ENCODE assay signal across 9 mouse cellular contexts in genomic region chr7:27367976-27368375, GRCm38 (mm10). TPM values are rescaled to one million over a fixed set of nuclear protein-coding genes. Genes with fewer than 3 reads are reported as not detected.
DNase-seq lines count a peak whose midpoint lies in the region; ATAC-seq and TF ChIP-seq lines count a peak whose summit lies in the region.
"Had no signal": no experiment of that assay in that cellular context is flagged by ENCODE, and none has a peak within 500 bp of the region (broad histone marks: within the 10 kb centered on the region; RNA-seq: fewer than 3 reads in every experiment).

No protein-coding gene starts in this region.

- ATAC-seq in heart, embryonic 15.5 days (replicated peaks; ENCODE audit: insufficient number of reproducible peaks, insufficient read depth, low FRiP score, low read depth): no peak
- ATAC-seq in neural tube, embryonic 12.5 days (ENCODE audit: low FRiP score, low read depth): no peak
- peak; percentile 35 to 44; a peak in 3 of 4 replicates for ATAC-seq in hematopoietic stem cell, adult 5-6 weeks (replicated peaks in 1 of 2; ENCODE audit: insufficient read depth in 1 of 2, low FRiP score in 2 of 2, low TSS enrichment in 1 of 2, low read depth in 1 of 2, poor library complexity in 2 of 2, severe bottlenecking in 2 of 2)
- ATAC-seq in stomach, postnatal 0 days (ENCODE audit: low FRiP score, low TSS enrichment): no peak

- H3K9ac ChIP-seq in heart, embryonic 15.5 days: no peak overlapping the region
- H3K9ac ChIP-seq in neural tube, embryonic 12.5 days: no peak overlapping the region
- H3K9ac ChIP-seq in stomach, postnatal 0 days (ENCODE audit: low read length): no peak overlapping the region

- H3K4me2 ChIP-seq in heart, embryonic 15.5 days: peak overlapping the region; percentile 37; the same call in 1 of the 2 replicates
- peak overlapping the region; percentile 23; the same call in 1 of the 2 replicates for H3K4me2 ChIP-seq in neural tube, embryonic 12.5 days (replicated peaks)
- H3K4me2 ChIP-seq in stomach, postnatal 0 days (replicated peaks; ENCODE audit: low read depth): peak overlapping the region; percentile 29

- H3K36me3 ChIP-seq in heart, embryonic 15.5 days: no peaks in the 10 kb centered on the region
- H3K36me3 ChIP-seq in neural tube, embryonic 12.5 days: no peaks in the 10 kb centered on the region
- no peaks in the 10 kb centered on the region for H3K36me3 ChIP-seq in stomach, postnatal 0 days (ENCODE audit: control insufficient read depth, insufficient read depth, low read length)

- H3K9me3 ChIP-seq in heart, embryonic 15.5 days (replicated peaks): 0 out of 2 replicates have a peak, but pooled peaks cover 4% of the 10 kb centered on the region
- H3K9me3 ChIP-seq in neural tube, embryonic 12.5 days: 0 out of 2 replicates have a peak, but pooled peaks cover 3% of the 10 kb centered on the region
- no peaks in the 10 kb centered on the region for H3K9me3 ChIP-seq in stomach, postnatal 0 days (ENCODE audit: control insufficient read depth, low read length)

- peaks cover 26% of the 10 kb centered on the region for H3K4me1 ChIP-seq in heart, embryonic 15.5 days (replicated peaks)
- peaks cover 4% of the 10 kb centered on the region; the same call in 1 of the 2 replicates for H3K4me1 ChIP-seq in neural tube, embryonic 12.5 days
- no peaks in the 10 kb centered on the region for H3K4me1 ChIP-seq in stomach, postnatal 0 days (replicated peaks; ENCODE audit: control insufficient read depth, insufficient read depth)

- H3K27ac ChIP-seq in heart, embryonic 15.5 days: no peak overlapping the region
- no peak overlapping the region for H3K27ac ChIP-seq in neural tube, embryonic 12.5 days
- H3K27ac ChIP-seq in stomach, postnatal 0 days (replicated peaks): no peak overlapping the region

- TF ChIP-seq CTCF in stomach, postnatal 0 days (IDR thresholded peaks at IDR 0.05; ENCODE audit: low read depth): no peak

- DNase-seq in heart, postnatal 4 days: no peak
- no peak for DNase-seq in neural tube, embryonic 10.5 days (ENCODE audit: extremely low spot score, low spot score)
- no peak for DNase-seq in stomach, postnatal 0 days (ENCODE audit: low spot score)
- DNase-seq in urinary bladder, postnatal 4 days (ENCODE audit: low spot score in 2 of 2): no peak
- no peak for DNase-seq in gastrocnemius, postnatal 25 days
- DNase-seq: spleen, adult 18-20 months had no signal

- no peak for TF ChIP-seq EP300 in stomach, postnatal 0 days (optimal IDR thresholded peaks at IDR 0.05)

- H3K27me3 ChIP-seq in heart, embryonic 15.5 days: peaks cover 100% of the 10 kb centered on the region
- H3K27me3 ChIP-seq in neural tube, embryonic 12.5 days (replicated peaks): peaks cover 98% of the 10 kb centered on the region
- H3K27me3 ChIP-seq in stomach, postnatal 0 days (ENCODE audit: control insufficient read depth, insufficient read depth, low read length): peaks cover 22% of the 10 kb centered on the region; the same call in 1 of the 2 replicates

- peak overlapping the region; percentile 7; the same call in 1 of the 2 replicates for H3K4me3 ChIP-seq in heart, embryonic 15.5 days
- no peak overlapping the region for H3K4me3 ChIP-seq in neural tube, embryonic 12.5 days
- 0 out of 2 replicates have a peak overlapping the region, but pooled peaks have one; percentile 10 for H3K4me3 ChIP-seq in stomach, postnatal 0 days (ENCODE audit: low read depth, low read length)

- 14% methylated on average over 11 of the region's 11 CpGs for WGBS in heart, embryonic 15.5 days
- WGBS in neural tube, embryonic 12.5 days: 13% methylated on average over 11 of the region's 11 CpGs
- 20% methylated on average over 11 of the region's 11 CpGs for WGBS in stomach, postnatal 0 days

RNA-seq across cellular contexts. Expression of gene Gm20479, which starts 10.8 kb away (rescaled TPM):
- polyA plus RNA-seq in heart, embryonic 15.5 days (2015; fragmentation: Nextera tagmentation; extraction: Ambion mirVana): 0.34 TPM in 1 of 2 replicates, not detected in the other
- 1 to 10 TPM in 1 of 2 experiments, not detected in 1; 3.7 TPM for total RNA-seq in heart, postnatal 4 days (2021)
- 0.40 TPM in 1 of 2 replicates, not detected in the other for polyA plus RNA-seq in neural tube, embryonic 12.5 days (2016; fragmentation: Nextera tagmentation; extraction: Ambion mirVana)
- not detected in 2 replicates for total RNA-seq in hematopoietic stem cell, adult 5-6 weeks (2017)
- polyA plus RNA-seq in stomach, postnatal 0 days (2015; fragmentation: Nextera tagmentation; extraction: Ambion mirVana): 0.28 and 0.57 TPM in 2 replicates
- not detected for total RNA-seq in gastrocnemius, postnatal 25 days (2021)

RNA-seq across cellular contexts. Expression of gene Shkbp1, which starts 12.2 kb away (rescaled TPM):
- 19.8 and 29.4 TPM in 2 replicates for polyA plus RNA-seq in heart, embryonic 15.5 days (2015; fragmentation: Nextera tagmentation; extraction: Ambion mirVana)
- total RNA-seq in heart, postnatal 4 days (2021): 10 to 100 TPM; 18.4 to 19.8 TPM
- 68.6 and 68.9 TPM in 2 replicates for polyA plus RNA-seq in neural tube, embryonic 12.5 days (2016; fragmentation: Nextera tagmentation; extraction: Ambion mirVana)
- total RNA-seq in hematopoietic stem cell, adult 5-6 weeks (2017): 15.8 and 22.4 TPM in 2 replicates
- 26.3 and 27.3 TPM in 2 replicates for polyA plus RNA-seq in stomach, postnatal 0 days (2015; fragmentation: Nextera tagmentation; extraction: Ambion mirVana)
- 1 to 10 TPM in 1 of 2 experiments, under 1 TPM in 1; 1.00 to 3.1 TPM for total RNA-seq in gastrocnemius, postnatal 25 days (2021)

RNA-seq across cellular contexts. Expression of gene Ltbp4, which starts 30.5 kb away (rescaled TPM):
- polyA plus RNA-seq in heart, embryonic 15.5 days (2015; fragmentation: Nextera tagmentation; extraction: Ambion mirVana): 61.7 and 99.9 TPM in 2 replicates
- 100 to 1,000 TPM; 238 to 255 TPM for total RNA-seq in heart, postnatal 4 days (2021)
- polyA plus RNA-seq in neural tube, embryonic 12.5 days (2016; fragmentation: Nextera tagmentation; extraction: Ambion mirVana): 6.1 and 9.9 TPM in 2 replicates
- 1.9 TPM in 1 of 2 replicates, not detected in the other for total RNA-seq in hematopoietic stem cell, adult 5-6 weeks (2017)
- polyA plus RNA-seq in stomach, postnatal 0 days (2015; fragmentation: Nextera tagmentation; extraction: Ambion mirVana): 81.0 and 94.8 TPM in 2 replicates
- total RNA-seq in gastrocnemius, postnatal 25 days (2021): 10 to 100 TPM; 69.4 to 77.8 TPM

Comparison
In these comparisons a context has a peak if more than half of its experiments do, and no peak if none do; other contexts are left out.
1. ATAC-seq: peak in hematopoietic stem cell, adult 5-6 weeks (2 of 2); none in heart, embryonic 15.5 days (single experiment), neural tube, embryonic 12.5 days (single experiment) and stomach, postnatal 0 days (single experiment).
2. RNA of gene Ltbp4, which starts 30.5 kb away (total RNA-seq): 238 to 255 TPM in heart, postnatal 4 days and 69.4 to 77.8 TPM in gastrocnemius, postnatal 25 days; 1.9 TPM in hematopoietic stem cell, adult 5-6 weeks; every median in the first group is over 10 times any median in the second.
3. Peak in every context shown above with its lines, with median percentiles within 50 percentile points of each other: H3K4me2 ChIP-seq.